Mouse (Mus musculus) ES-Bruce4 (cell line): Measurements from ENCODE around the gene Smg1.

Experiments
- CTCF ChIP-seq: IDR thresholded peaks from one replicate; pipeline ENCODE4 v1.8.1; 2011; ENCODE audit warnings: low read depth, low read length
- POLR2A ChIP-seq: IDR thresholded peaks from one replicate; pipeline ENCODE4 v1.8.1; 2011; ENCODE audit warnings: low read length; ENCODE audit not compliant: insufficient read depth

DNA sequence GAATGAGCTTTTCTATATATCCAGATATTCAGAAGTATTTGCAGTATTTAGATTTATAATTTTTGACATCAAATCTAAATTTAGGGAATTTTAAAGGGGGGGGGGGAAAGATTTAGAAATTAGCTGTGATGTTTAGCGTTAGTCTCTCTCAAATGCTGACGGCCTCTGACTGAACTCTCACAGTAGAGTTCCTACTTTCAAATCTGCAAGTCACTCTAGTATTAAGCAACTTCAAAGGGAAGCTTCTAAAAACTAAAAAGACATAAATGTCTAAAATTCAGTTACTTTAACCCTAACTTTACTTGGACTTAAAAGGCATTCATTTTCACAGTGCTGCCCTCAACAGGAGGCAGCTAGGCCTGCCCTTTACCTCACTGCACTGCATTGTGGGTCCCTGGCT, 37.1 kb downstream of the Smg1 start:
- no peak for TF ChIP-seq CTCF
- TF ChIP-seq POLR2A = no peak
